Mouse (Mus musculus): ENCODE results near the gene Gm2663. TPM values are rescaled to one million over a fixed set of nuclear protein-coding genes. Genes with fewer than 3 reads are reported as not detected.
"Not testable (repeated sequence)": the region's sequence is repeated elsewhere in the genome, so short reads cannot be mapped to it uniquely, and the experiment has no call there.

The Gm2663 gene
- 0.33 TPM in 1 of 2 replicates, not detected in the other for polyA plus RNA-seq (2016; fragmentation: Nextera tagmentation; extraction: Ambion mirVana)

DNA sequence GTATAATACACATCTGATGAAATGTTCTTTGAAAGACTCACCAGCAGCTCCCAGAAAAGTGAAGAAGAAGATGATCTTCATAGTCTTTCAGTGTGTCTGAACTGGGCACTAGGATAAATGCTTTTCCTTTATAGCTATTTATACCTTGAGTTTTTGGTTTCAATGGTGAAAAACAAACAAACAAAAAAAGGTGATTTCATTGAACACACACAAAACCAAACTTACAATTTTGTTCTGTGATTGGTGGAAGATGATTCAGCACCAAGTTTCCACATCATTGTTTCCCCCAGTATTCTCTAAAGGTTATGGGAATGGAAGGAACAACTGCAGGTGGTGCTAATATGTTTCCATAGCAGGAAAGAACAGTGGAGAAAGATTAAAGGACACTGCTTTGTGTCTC is at the start of gene Gm2663:
TSS of gene Gm2663 (minus strand) at position 101 of the 400 bp plus-strand sequence.
- not testable (repeated sequence) for H3K27ac ChIP-seq (ENCODE audit: poor library complexity, severe bottlenecking); H3K9me3 ChIP-seq (replicated peaks); ATAC-seq (ENCODE audit: insufficient number of reproducible peaks, low FRiP score); H3K4me3 ChIP-seq; H3K27me3 ChIP-seq (replicated peaks); H3K36me3 ChIP-seq; H3K4me1 ChIP-seq (replicated peaks); H3K9ac ChIP-seq; H3K4me2 ChIP-seq

DNA sequence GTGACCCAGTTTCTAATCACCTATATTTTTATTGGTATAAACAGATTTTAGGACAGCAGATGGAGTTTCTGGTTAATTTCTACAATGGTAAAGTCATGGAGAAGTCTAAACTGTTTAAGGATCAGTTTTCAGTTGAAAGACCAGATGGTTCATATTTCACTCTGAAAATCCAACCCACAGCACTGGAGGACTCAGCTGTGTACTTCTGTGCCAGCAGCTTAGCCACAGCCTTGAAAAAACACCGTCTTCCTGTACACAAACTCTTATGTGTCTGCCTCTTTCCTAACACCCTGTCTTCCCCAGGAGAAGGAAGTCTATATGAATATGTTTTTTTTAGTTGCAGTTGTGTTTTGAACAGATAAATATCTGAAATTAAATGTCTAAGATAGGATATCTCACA is 49.3 kb upstream of the Gm2663 start:
- H3K27me3 ChIP-seq (replicated peaks): no peaks in the 10 kb centered on the region
- no peaks in the 10 kb centered on the region for H3K36me3 ChIP-seq
- no peak for ATAC-seq (ENCODE audit: insufficient number of reproducible peaks, low FRiP score)
- H3K27ac ChIP-seq (ENCODE audit: poor library complexity, severe bottlenecking): no peak overlapping the region
- no peak overlapping the region for H3K4me2 ChIP-seq
- WGBS: 64% methylated on average over 1 of the region's 1 CpGs
- H3K9me3 ChIP-seq (replicated peaks): no peaks in the 10 kb centered on the region
- H3K9ac ChIP-seq: no peak overlapping the region
- no peaks in the 10 kb centered on the region for H3K4me1 ChIP-seq (replicated peaks)
- no peak overlapping the region for H3K4me3 ChIP-seq

DNA sequence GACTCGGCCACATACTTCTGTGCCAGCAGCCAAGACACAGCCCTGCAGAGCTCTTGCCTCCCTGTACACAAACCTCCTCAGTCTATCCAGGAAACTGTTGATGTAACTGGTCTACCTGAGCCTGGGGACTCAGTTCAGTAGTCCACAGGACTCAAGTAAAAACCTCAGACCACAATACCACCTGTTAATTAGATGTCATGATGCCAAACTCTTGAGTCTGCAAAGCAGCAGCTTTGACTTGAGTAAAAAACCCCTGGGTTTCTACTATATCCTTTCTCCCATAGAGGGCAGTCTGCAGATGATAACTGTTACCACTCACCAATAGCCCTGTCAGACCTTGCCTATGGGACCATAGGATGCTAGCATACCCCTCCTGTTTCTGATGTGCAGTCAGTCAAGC is 48.7 kb upstream of the Gm2663 start:
- no peak for ATAC-seq (ENCODE audit: insufficient number of reproducible peaks, low FRiP score)

DNA sequence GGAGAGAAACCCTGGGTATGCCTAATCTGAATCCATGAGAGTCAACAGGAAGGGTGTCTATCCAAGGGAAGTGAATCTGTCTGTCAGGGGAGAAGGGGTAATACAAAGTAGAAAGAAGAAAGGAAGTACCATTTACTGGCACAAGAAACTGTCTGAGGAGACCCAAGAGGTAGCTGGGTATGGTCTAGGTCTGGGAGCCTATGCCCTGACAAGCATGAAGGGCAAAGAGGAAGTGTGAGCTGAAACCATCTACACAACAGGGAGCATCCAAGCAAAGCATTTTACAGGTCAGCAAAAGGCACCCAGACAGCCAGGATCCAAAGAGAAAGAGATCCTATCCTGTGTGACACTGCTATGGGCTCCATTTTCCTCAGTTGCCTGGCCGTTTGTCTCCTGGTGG is 47.9 kb upstream of the Gm2663 start:
- Histone ChIP-seq H3K27ac (ENCODE audit: poor library complexity, severe bottlenecking) (no peak overlapping the region), H3K36me3 (no peaks in the 10 kb centered on the region), H3K9ac (no peak overlapping the region), H3K4me1 (replicated peaks) (no peaks in the 10 kb centered on the region), H3K9me3 (replicated peaks) (no peaks in the 10 kb centered on the region), H3K4me3 (no peak overlapping the region), H3K4me2 (no peak overlapping the region), H3K27me3 (replicated peaks) (no peaks in the 10 kb centered on the region)
- 92% methylated on average over 1 of the region's 1 CpGs for WGBS
- no peak for ATAC-seq (ENCODE audit: insufficient number of reproducible peaks, low FRiP score)

More for the DNA sequence above, 48.7 kb upstream of the Gm2663 start:
- no peaks in the 10 kb centered on the region for H3K9me3 ChIP-seq (replicated peaks)
- H3K4me3 ChIP-seq: no peak overlapping the region
- WGBS: 72% methylated on average over 1 of the region's 1 CpGs
- H3K27me3 ChIP-seq (replicated peaks): no peaks in the 10 kb centered on the region
- no peak overlapping the region for H3K9ac ChIP-seq
- no peaks in the 10 kb centered on the region for H3K36me3 ChIP-seq
- H3K4me1 ChIP-seq (replicated peaks): no peaks in the 10 kb centered on the region
- no peak overlapping the region for H3K4me2 ChIP-seq
- H3K27ac ChIP-seq (ENCODE audit: poor library complexity, severe bottlenecking): no peak overlapping the region

DNA sequence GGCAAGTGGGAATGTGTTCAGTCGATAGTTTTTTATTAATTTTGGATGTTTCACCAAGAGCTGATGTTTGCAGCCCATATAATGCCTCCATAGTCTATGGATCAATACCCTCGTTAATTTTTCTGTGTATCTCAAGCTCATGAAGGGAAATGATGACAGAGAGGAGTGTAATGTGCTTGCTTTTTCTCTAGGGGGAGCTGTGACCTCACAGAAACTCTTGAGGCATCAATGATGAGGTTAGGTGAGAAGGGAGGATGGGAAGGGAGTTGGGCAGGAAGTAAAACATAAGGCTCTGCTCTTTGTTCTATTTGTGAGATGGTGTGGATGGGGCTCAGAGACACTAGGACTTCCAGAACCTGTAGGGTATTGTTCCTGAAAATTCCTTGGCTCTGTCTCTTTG is 47.3 kb upstream of the Gm2663 start:
- ATAC-seq (ENCODE audit: insufficient number of reproducible peaks, low FRiP score): no peak
- Histone ChIP-seq H3K9me3 (replicated peaks) (no peaks in the 10 kb centered on the region), H3K4me2 (no peak overlapping the region), H3K27me3 (replicated peaks) (no peaks in the 10 kb centered on the region), H3K4me3 (no peak overlapping the region), H3K9ac (no peak overlapping the region), H3K27ac (ENCODE audit: poor library complexity, severe bottlenecking) (no peak overlapping the region), H3K4me1 (replicated peaks) (no peaks in the 10 kb centered on the region), H3K36me3 (no peaks in the 10 kb centered on the region)
- 49% methylated on average over 2 of the region's 2 CpGs for WGBS

DNA sequence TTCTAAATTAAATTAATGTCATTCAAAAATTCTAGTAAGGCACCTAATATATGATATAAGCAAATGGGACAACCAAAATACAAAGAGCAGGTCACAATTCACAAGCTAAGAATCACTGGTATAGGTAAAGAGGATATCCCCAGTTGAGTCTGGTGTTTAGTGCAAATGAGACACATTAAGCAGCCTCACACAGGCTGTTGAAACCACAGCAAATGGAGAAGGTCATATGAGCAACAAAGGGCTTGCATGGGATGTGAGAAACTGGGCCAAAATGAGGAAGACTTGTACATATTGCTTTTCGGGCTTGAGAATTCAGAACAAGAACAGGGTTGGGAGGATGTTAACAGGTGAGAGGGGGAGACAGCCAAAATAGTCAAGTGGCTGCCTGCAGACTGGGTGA is 45.5 kb upstream of the Gm2663 start:
- no peaks in the 10 kb centered on the region for H3K4me1 ChIP-seq (replicated peaks)
- no peak overlapping the region for H3K27ac ChIP-seq (ENCODE audit: poor library complexity, severe bottlenecking)
- H3K4me2 ChIP-seq: no peak overlapping the region
- H3K9me3 ChIP-seq (replicated peaks): no peaks in the 10 kb centered on the region
- 84% methylated on average over 1 of the region's 1 CpGs for WGBS
- no peak overlapping the region for H3K4me3 ChIP-seq
- no peaks in the 10 kb centered on the region for H3K36me3 ChIP-seq
- no peak for ATAC-seq (ENCODE audit: insufficient number of reproducible peaks, low FRiP score)
- no peaks in the 10 kb centered on the region for H3K27me3 ChIP-seq (replicated peaks)
- no peak overlapping the region for H3K9ac ChIP-seq

DNA sequence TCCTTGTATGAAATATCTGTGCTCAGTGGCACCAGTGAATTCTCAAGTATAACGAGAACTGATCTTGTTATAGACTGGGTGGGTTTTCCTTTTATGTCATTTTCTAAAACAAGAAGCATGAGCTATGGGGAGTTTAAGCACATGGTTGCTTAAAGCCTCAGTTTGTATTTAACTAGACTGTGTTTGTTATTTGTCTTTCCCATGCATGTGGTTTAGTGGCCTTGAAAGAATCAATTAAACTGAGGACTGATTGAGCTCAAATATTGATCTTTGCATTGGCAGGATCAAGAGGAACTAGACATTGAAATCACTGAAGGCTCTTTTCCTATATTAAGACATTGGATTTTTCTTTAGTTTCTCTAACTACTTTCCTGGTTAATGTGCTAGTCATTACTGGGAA is 45.0 kb upstream of the Gm2663 start:
- Histone ChIP-seq H3K4me2 (no peak overlapping the region), H3K9ac (no peak overlapping the region), H3K4me3 (no peak overlapping the region), H3K36me3 (no peaks in the 10 kb centered on the region), H3K4me1 (replicated peaks) (no peaks in the 10 kb centered on the region), H3K9me3 (replicated peaks) (no peaks in the 10 kb centered on the region), H3K27me3 (replicated peaks) (no peaks in the 10 kb centered on the region), H3K27ac (ENCODE audit: poor library complexity, severe bottlenecking) (no peak overlapping the region)
- 72% methylated on average over 1 of the region's 1 CpGs for WGBS
- no peak for ATAC-seq (ENCODE audit: insufficient number of reproducible peaks, low FRiP score)

DNA sequence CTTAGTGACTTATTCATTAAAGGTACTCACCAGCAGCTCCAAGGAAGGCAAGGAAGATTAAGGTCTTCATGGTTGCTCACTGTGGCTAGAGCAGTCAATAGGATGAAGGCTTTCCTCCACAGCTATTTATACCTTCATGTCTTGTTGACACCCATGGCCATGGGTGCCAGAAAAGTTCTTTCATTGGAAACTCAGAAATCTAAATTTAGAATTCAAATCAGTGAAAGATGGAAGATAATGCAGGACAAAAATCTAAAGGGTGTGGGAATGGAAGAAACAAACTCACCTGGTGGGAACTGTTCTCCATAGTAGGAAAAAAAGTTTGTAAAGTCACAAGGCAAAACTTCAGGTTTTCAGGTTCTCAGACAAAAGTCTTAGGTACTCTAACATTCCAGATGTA is 36.1 kb upstream of the Gm2663 start, which contains the start of gene 2210010C04Rik:
TSS of gene 2210010C04Rik (minus strand) at position 101 of the 400 bp plus-strand sequence.
- Histone ChIP-seq H3K27me3 (replicated peaks) (no peaks in the 10 kb centered on the region), H3K36me3 (no peaks in the 10 kb centered on the region), H3K9ac (no peak within 1 kb of the TSS), H3K27ac (ENCODE audit: poor library complexity, severe bottlenecking) (no peak within 1 kb of the TSS), H3K4me1 (replicated peaks) (no peaks in the 10 kb centered on the region), H3K4me3 (no peak within 1 kb of the TSS), H3K4me2 (no peak within 1 kb of the TSS), H3K9me3 (replicated peaks) (no peaks in the 10 kb centered on the region)
- no peak for ATAC-seq (ENCODE audit: insufficient number of reproducible peaks, low FRiP score)

DNA sequence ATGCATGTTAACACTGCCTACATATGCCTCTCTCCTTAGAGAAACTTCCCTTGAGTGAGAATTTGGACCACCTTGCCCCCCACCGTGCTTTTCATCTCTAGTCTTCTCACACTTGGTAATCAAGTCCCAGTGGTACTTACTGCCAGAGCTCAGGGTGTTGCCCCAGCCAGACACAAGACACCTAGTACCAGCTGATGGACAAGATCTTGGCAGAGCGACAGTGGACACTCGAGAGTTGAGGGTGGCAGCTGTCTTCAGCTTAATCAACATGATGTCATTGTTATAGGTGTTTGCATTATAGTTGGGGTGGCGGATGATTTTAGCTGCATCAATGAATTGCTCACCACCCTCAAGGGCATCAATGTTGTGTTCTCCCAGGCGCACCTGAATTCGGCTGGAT is 33.5 kb upstream of the Gm2663 start:
- Histone ChIP-seq H3K27me3 (replicated peaks) (no peaks in the 10 kb centered on the region), H3K9ac (no peak overlapping the region), H3K4me1 (replicated peaks) (no peaks in the 10 kb centered on the region), H3K27ac (ENCODE audit: poor library complexity, severe bottlenecking) (no peak overlapping the region), H3K4me2 (no peak overlapping the region), H3K4me3 (no peak overlapping the region), H3K36me3 (no peaks in the 10 kb centered on the region), H3K9me3 (replicated peaks) (no peaks in the 10 kb centered on the region)
- 72% methylated on average over 6 of the region's 6 CpGs for WGBS
- no peak for ATAC-seq (ENCODE audit: insufficient number of reproducible peaks, low FRiP score)

DNA sequence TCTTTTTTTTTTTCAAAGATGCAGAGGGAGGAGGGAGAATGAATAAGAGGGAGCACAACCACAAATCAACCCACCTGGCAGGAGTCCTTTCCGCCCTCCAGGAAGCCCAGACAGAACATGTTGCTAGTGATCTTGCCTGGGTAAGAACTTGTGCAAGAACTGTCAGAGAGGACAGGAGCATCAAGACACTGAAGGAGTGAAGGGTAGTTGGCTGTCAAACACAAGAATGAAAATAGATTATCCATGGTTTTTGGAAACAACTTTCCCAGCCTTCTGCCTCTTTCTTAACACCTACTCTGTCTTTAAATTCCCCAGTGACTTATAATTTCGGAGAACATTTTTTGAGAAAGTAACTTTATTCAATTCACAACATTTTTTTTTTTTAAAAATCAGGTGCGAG is 33.0 kb upstream of the Gm2663 start:
- Histone ChIP-seq H3K9me3 (replicated peaks) (no peaks in the 10 kb centered on the region), H3K9ac (no peak overlapping the region), H3K27ac (ENCODE audit: poor library complexity, severe bottlenecking) (no peak overlapping the region), H3K36me3 (no peaks in the 10 kb centered on the region), H3K4me1 (replicated peaks) (no peaks in the 10 kb centered on the region; the same call in 1 of the 2 replicates), H3K4me2 (no peak overlapping the region), H3K4me3 (no peak overlapping the region), H3K27me3 (replicated peaks) (no peaks in the 10 kb centered on the region)
- 75% methylated on average over 3 of the region's 3 CpGs for WGBS
- ATAC-seq (ENCODE audit: insufficient number of reproducible peaks, low FRiP score): no peak

DNA sequence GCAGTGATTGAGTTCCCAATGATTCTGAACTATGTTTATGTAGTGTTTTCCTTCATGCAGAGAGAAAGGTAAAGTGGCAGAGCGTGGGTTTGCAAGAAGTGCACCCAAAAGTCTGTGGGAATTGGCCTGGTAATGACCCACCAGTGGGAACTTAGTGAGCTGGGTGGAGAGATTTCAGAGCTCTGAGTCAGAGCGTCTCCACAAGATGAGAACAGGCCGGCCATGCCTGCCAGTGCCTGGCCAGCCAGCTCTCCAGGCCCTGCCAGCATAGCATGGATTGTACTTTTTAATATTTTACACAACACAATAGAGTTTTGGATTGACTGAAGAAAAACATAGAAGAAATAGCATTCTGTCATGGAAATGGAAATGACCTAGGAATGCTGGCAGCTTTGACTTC is 31.5 kb upstream of the Gm2663 start:
- H3K27ac ChIP-seq (ENCODE audit: poor library complexity, severe bottlenecking): no peak overlapping the region

DNA sequence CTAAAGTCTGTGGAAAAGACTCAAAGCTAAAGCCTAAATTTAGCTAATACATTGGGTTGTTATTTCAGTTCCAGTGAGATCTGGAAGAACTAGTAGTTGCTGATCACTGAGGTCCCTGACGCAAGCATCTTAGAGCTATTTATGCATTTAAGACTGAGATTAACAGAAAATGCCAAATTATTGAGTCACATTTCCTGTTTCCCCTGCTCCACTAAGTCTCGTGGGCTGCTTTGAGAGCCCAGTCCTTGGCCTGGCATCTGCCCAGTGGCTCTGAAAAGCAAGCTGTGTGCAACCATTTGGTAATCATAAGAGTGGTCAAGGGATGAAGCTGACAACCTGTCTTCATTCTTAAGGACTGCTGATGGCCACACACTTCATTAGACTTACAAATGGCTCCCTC is 27.8 kb upstream of the Gm2663 start:
- peaks cover 5% of the 10 kb centered on the region; the same call in 1 of the 2 replicates for H3K4me1 ChIP-seq (replicated peaks)
- H3K9ac ChIP-seq: no peak overlapping the region
- H3K27ac ChIP-seq (ENCODE audit: poor library complexity, severe bottlenecking): no peak overlapping the region
- 35% methylated on average over 2 of the region's 2 CpGs for WGBS
- no peaks in the 10 kb centered on the region for H3K27me3 ChIP-seq (replicated peaks)
- no peak for ATAC-seq (ENCODE audit: insufficient number of reproducible peaks, low FRiP score)
- no peak overlapping the region for H3K4me2 ChIP-seq
- no peaks in the 10 kb centered on the region for H3K36me3 ChIP-seq
- H3K9me3 ChIP-seq (replicated peaks): 0 out of 2 replicates have a peak, but pooled peaks cover 3% of the 10 kb centered on the region
- no peak overlapping the region for H3K4me3 ChIP-seq

More for the DNA sequence above, 31.5 kb upstream of the Gm2663 start:
- H3K27me3 ChIP-seq (replicated peaks): no peaks in the 10 kb centered on the region
- no peak overlapping the region for H3K9ac ChIP-seq
- H3K4me1 ChIP-seq (replicated peaks): peaks cover 5% of the 10 kb centered on the region; the same call in 1 of the 2 replicates
- H3K4me2 ChIP-seq: no peak overlapping the region
- ATAC-seq (ENCODE audit: insufficient number of reproducible peaks, low FRiP score): no peak
- H3K4me3 ChIP-seq: no peak overlapping the region
- H3K9me3 ChIP-seq (replicated peaks): no peaks in the 10 kb centered on the region
- H3K36me3 ChIP-seq: no peaks in the 10 kb centered on the region
- WGBS: 84% methylated on average over 3 of the region's 3 CpGs
